Mouse (Mus musculus) kidney, embryonic 14.5 days (tissue): Measurements from ENCODE around the gene Xntrpc. TPM values are rescaled to one million over a fixed set of nuclear protein-coding genes. Genes with fewer than 3 reads are reported as not detected.

Experiments used
- polyA plus RNA-seq: library from polyadenylated mRNA; unstranded; fragments of >200 nt; fragmentation: Nextera tagmentation; extraction: Ambion mirVana; gene quantifications from 2 replicates; pipeline ENCODE4 v1.2.1, GENCODE M21; 2014

The Xntrpc gene
- polyA plus RNA-seq, 1 experiment from 2014 or later = 1.6 TPM

Other genes starting within 250 kb of the Xntrpc start
- not detected in 2 replicates for gene Phox2a, start 247.4 kb upstream of the Xntrpc start, polyA plus RNA-seq
- gene Inppl1, start 227.5 kb upstream of the Xntrpc start, polyA plus RNA-seq = 24.6 and 45.8 TPM in 2 replicates
- 1.6 and 1.9 TPM in 2 replicates for gene Folr2, start 208.5 kb upstream of the Xntrpc start, polyA plus RNA-seq
- 71.4 and 91.0 TPM in 2 replicates for gene Anapc15, start 202.0 kb upstream of the Xntrpc start, polyA plus RNA-seq
- gene Folr1, start 194.9 kb upstream of the Xntrpc start, polyA plus RNA-seq = 27.3 and 30.4 TPM in 2 replicates
- 135 and 152 TPM in 2 replicates for gene Lamtor1, start 159.8 kb upstream of the Xntrpc start, polyA plus RNA-seq
- gene Tomt, start 159.4 kb upstream of the Xntrpc start, polyA plus RNA-seq = 0.27 and 0.37 TPM in 2 replicates
- 10.0 and 14.7 TPM in 2 replicates for gene Lrrc51, start 131.8 kb upstream of the Xntrpc start, polyA plus RNA-seq
- 69.6 and 110 TPM in 2 replicates for gene Numa1, start 131.6 kb upstream of the Xntrpc start, polyA plus RNA-seq
- gene Il18bp, start 47.0 kb upstream of the Xntrpc start, polyA plus RNA-seq = 2.5 and 3.9 TPM in 2 replicates
- 22.3 and 28.8 TPM in 2 replicates for gene Rnf121, start 244 bp upstream of the Xntrpc start, polyA plus RNA-seq
- 25.4 and 27.1 TPM in 2 replicates for gene Xndc1, start 202 bp upstream of the Xntrpc start, polyA plus RNA-seq
- gene Trpc2, start 17.4 kb downstream of the Xntrpc start, polyA plus RNA-seq = not detected in 2 replicates
- gene Art1, start 36.0 kb downstream of the Xntrpc start, polyA plus RNA-seq = 0.88 and 1.2 TPM in 2 replicates
- 1.8 and 2.1 TPM in 2 replicates for gene Art5, start 43.8 kb downstream of the Xntrpc start, polyA plus RNA-seq
- not detected in 2 replicates for gene Chrna10, start 51.1 kb downstream of the Xntrpc start, polyA plus RNA-seq
- gene Nup98, start 144.5 kb downstream of the Xntrpc start, polyA plus RNA-seq = 37.5 and 55.4 TPM in 2 replicates
- 80.9 and 85.3 TPM in 2 replicates for gene Pgap2, start 144.5 kb downstream of the Xntrpc start, polyA plus RNA-seq
- 47.6 and 62.6 TPM in 2 replicates for gene Rhog, start 190.3 kb downstream of the Xntrpc start, polyA plus RNA-seq
- gene Stim1, start 202.1 kb downstream of the Xntrpc start, polyA plus RNA-seq = 8.1 and 11.6 TPM in 2 replicates